Mouse (Mus musculus): ENCODE results near the gene Btbd2.

DNA sequence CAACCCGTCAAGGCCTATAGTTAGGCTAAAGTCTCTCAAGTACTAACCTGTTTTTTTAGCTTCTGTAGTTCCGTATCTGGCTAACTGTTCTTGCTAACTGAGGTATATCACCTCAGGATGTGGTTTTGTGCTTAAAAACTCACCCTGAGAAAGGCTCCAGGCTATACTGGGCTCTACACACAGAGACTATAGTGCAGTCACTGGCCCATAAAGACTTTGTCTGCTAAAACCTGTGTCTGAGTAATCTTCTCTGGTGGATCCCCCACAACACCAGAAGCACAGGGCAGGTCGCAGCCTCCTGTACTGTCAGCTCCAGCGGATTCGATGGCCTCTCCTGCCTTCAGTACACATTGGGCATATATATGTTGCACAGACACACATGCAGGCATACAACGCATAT, 25.1 kb upstream of the Btbd2 start:
- no peak for TF ChIP-seq CTCF (IDR thresholded peaks at IDR 0.05; ENCODE audit: low read depth)
- TF ChIP-seq EP300 (IDR thresholded peaks at IDR 0.05; ENCODE audit: low read depth): no peak

All from liver, embryonic 14.5 days (tissue).